Mouse (Mus musculus): ENCODE measurements around the gene Zmynd10. TPM values are rescaled to one million over a fixed set of nuclear protein-coding genes. Genes with fewer than 3 reads are reported as not detected.

The Zmynd10 gene
- polyA plus RNA-seq, 1 experiment = 0.43 TPM

DNA sequence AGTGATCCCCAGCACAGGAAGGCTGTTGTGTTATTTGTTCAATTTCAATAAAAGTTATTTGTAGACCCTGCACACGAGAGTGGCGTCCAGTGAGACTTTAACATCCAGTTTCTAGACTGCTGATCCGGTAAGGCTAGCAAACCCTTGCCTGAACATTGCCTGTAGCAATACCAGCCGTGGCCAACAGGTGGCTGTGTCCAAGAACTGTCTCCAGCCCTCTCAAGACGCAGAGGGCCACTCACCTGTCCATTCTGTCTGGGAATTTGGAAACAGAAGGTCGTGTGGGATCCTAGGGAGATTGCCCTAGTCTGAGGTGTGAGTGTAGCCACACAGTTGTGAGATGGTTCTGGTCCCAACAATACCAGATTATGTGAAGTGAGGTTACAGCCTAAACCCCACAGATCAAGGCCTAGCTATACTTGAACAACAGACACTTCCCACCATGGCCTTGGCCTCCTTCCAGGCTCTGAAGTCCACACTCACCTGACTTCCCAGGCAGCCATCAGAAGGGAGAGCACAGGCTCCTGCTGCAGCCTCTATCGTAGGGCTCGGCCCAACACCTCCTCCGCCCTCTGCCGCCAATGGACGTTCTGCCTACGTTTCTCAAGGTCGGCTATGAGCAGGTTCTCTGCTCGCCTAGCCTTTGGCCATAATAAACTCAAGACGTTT is 19.1 kb downstream of the Zmynd10 start:
- Histone ChIP-seq H3K79me2 (ENCODE audit: control insufficient read depth, insufficient read depth) (peaks cover 20% of the 10 kb centered on the region), H3K4me3 (ENCODE audit: insufficient read depth, poor library complexity, severe bottlenecking) (no peak overlapping the region), H3K79me3 (ENCODE audit: low read depth) (peaks cover 10% of the 10 kb centered on the region), H3K36me3 (ENCODE audit: control insufficient read depth, insufficient read depth) (peaks cover 19% of the 10 kb centered on the region), H3ac (ENCODE audit: control insufficient read depth, insufficient read length, low read depth) (no peak overlapping the region), H3K27me3 (ENCODE audit: control insufficient read depth, insufficient read depth, insufficient read length) (no peaks in the 10 kb centered on the region)
- TF ChIP-seq CTCF (IDR thresholded peaks at IDR 0.05; ENCODE audit: control insufficient read depth, insufficient read depth, insufficient read length) (peak; percentile 24), USF1 (IDR thresholded peaks at IDR 0.05; ENCODE audit: low read depth) (no peak)

DNA sequence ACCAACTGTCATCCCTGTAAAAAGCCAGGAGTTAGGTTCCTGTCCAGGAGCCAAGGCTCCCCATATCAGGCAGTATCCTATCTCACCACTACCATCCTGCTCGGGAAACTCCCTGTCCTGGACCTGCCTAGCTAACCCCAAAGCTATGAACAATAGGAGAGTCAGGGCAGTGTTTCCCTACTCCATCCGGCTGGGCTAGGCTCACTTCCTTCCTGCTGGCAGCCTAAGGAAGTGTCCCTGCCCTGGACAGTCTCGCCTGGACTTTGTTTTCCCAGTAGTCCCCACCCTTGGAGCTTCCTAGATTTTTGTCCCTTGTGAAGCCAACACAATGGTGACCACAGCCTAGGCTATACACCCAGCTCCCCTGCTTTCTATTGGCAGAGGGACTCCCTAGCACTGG is 19.8 kb downstream of the Zmynd10 start:
- no peaks in the 10 kb centered on the region for H3K27me3 ChIP-seq (ENCODE audit: control insufficient read depth, insufficient read depth, insufficient read length)
- peaks cover 26% of the 10 kb centered on the region for H3K79me2 ChIP-seq (ENCODE audit: control insufficient read depth, insufficient read depth)
- no peak overlapping the region for H3ac ChIP-seq (ENCODE audit: control insufficient read depth, insufficient read length, low read depth)
- H3K36me3 ChIP-seq (ENCODE audit: control insufficient read depth, insufficient read depth) = peaks cover 13% of the 10 kb centered on the region
- TF ChIP-seq FOSL1 (IDR thresholded peaks at IDR 0.05; ENCODE audit: insufficient read depth, low read length, poor library complexity, severe bottlenecking) (no peak), CEBPB (IDR thresholded peaks at IDR 0.05; ENCODE audit: low read depth) (no peak)
- H3K79me3 ChIP-seq (ENCODE audit: low read depth) = peaks cover 11% of the 10 kb centered on the region
- no peak overlapping the region for H3K4me3 ChIP-seq (ENCODE audit: insufficient read depth, poor library complexity, severe bottlenecking)

DNA sequence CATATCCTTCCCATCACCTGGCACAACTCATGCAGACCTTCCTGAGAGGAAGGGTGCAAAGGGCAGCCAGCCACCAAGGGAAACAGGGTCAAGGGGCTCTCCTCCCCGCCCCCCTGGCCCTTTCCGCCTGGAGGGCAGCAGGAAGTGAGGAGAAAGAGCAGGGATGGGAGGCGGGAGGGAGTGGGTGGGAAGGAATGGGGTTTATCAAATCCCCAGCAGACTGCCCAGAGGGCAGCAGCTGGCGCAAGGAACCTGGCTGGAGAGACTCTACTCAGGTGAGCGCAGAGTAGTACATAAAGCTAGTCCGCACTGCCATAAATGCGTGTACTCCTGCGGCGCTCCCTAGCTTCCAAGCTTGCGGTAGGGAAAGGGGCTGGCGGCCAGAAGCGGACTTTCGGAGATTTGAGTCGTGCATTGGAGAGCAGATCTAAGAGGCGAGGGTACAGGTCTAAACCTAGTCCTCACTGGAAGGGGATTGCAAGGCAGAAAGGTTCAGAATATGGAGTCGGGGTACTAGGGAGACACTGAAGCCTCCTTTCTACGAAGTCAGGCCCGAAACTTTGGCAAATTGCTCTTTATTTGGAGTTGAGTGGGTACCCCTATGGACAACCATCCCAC is 20.7 kb downstream of the Zmynd10 start, which contains the start of gene Hyal2:
TSS of gene Hyal2 (plus strand) at position 244 of the 618 bp plus-strand sequence.
- Histone ChIP-seq H3K4me3 (ENCODE audit: insufficient read depth, poor library complexity, severe bottlenecking) (peak within 1 kb of the TSS; percentile 66), H3K79me2 (ENCODE audit: control insufficient read depth, insufficient read depth) (peaks cover 26% of the 10 kb centered on the region), H3K27me3 (ENCODE audit: control insufficient read depth, insufficient read depth, insufficient read length) (no peaks in the 10 kb centered on the region), H3ac (ENCODE audit: control insufficient read depth, insufficient read length, low read depth) (peak within 1 kb of the TSS; percentile 78), H3K36me3 (ENCODE audit: control insufficient read depth, insufficient read depth) (peaks cover 13% of the 10 kb centered on the region), H3K79me3 (ENCODE audit: low read depth) (peaks cover 12% of the 10 kb centered on the region)
- TF ChIP-seq USF1 (IDR thresholded peaks at IDR 0.05; ENCODE audit: low read depth) = no peak
- no peak for TF ChIP-seq FOSL1 (IDR thresholded peaks at IDR 0.05; ENCODE audit: insufficient read depth, low read length, poor library complexity, severe bottlenecking)
- TF ChIP-seq CEBPB (IDR thresholded peaks at IDR 0.05; ENCODE audit: low read depth) = no peak
- TF ChIP-seq CTCF (IDR thresholded peaks at IDR 0.05; ENCODE audit: control insufficient read depth, insufficient read depth, insufficient read length) = no peak
- TF ChIP-seq MAX (IDR thresholded peaks at IDR 0.05) = no peak
- TF ChIP-seq MYOD1 (IDR thresholded peaks at IDR 0.05; ENCODE audit: control insufficient read depth, insufficient read length, low read depth) = no peak
- no peak for TF ChIP-seq MYOG (IDR thresholded peaks at IDR 0.05; ENCODE audit: control insufficient read depth, extremely low read depth, insufficient read length)

- Histone ChIP-seq H3K79me2 (ENCODE audit: control insufficient read depth, insufficient read depth) (peaks cover 26% of the 10 kb centered on the region), H3K36me3 (ENCODE audit: control insufficient read depth, insufficient read depth) (peaks cover 16% of the 10 kb centered on the region), H3K4me3 (ENCODE audit: insufficient read depth, poor library complexity, severe bottlenecking) (peak overlapping the region; percentile 66), H3ac (ENCODE audit: control insufficient read depth, insufficient read length, low read depth) (peak overlapping the region; percentile 78), H3K27me3 (ENCODE audit: control insufficient read depth, insufficient read depth, insufficient read length) (no peaks in the 10 kb centered on the region), H3K79me3 (ENCODE audit: low read depth) (peaks cover 12% of the 10 kb centered on the region)
- TF ChIP-seq USF1 (IDR thresholded peaks at IDR 0.05; ENCODE audit: low read depth) (no peak), FOSL1 (IDR thresholded peaks at IDR 0.05; ENCODE audit: insufficient read depth, low read length, poor library complexity, severe bottlenecking) (no peak), MYOG (IDR thresholded peaks at IDR 0.05; ENCODE audit: control insufficient read depth, extremely low read depth, insufficient read length) (no peak), CTCF (IDR thresholded peaks at IDR 0.05; ENCODE audit: control insufficient read depth, insufficient read depth, insufficient read length) (no peak), CEBPB (IDR thresholded peaks at IDR 0.05; ENCODE audit: low read depth) (no peak), MAX (IDR thresholded peaks at IDR 0.05) (no peak), MYOD1 (IDR thresholded peaks at IDR 0.05; ENCODE audit: control insufficient read depth, insufficient read length, low read depth) (no peak)
Observed at GRCm38 (mm10) chr9:107568331-107569261, 21.5 kb downstream of the Zmynd10 start.

DNA sequence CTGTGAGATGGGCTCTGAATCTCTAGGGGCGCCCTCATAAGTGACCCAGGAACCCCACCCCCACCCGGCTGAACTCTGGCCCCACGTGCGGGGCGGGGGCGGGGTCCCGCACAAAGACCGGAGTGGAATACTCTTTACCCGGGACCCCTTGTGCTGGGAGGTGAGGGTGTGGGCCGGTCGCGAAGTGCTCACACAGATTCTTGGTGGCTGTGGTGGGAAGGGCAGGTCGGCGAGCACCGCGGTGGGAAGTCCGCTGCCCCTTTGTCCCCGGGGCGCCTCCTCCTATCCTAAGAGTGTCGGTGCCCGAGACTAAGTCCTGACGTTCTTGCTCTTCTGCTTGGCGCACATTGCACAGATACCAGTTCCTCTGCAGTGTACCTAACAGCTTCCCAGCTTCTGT is 22.2 kb downstream of the Zmynd10 start:
- H3K27me3 ChIP-seq (ENCODE audit: control insufficient read depth, insufficient read depth, insufficient read length) = no peaks in the 10 kb centered on the region
- peaks cover 26% of the 10 kb centered on the region for H3K79me2 ChIP-seq (ENCODE audit: control insufficient read depth, insufficient read depth)
- peak overlapping the region; percentile 66 for H3K4me3 ChIP-seq (ENCODE audit: insufficient read depth, poor library complexity, severe bottlenecking)
- TF ChIP-seq MYOG (IDR thresholded peaks at IDR 0.05; ENCODE audit: control insufficient read depth, extremely low read depth, insufficient read length) = no peak
- TF ChIP-seq MAX (IDR thresholded peaks at IDR 0.05) = peak; percentile 3
- peaks cover 16% of the 10 kb centered on the region for H3K36me3 ChIP-seq (ENCODE audit: control insufficient read depth, insufficient read depth)
- peaks cover 12% of the 10 kb centered on the region for H3K79me3 ChIP-seq (ENCODE audit: low read depth)
- peak overlapping the region; percentile 78 for H3ac ChIP-seq (ENCODE audit: control insufficient read depth, insufficient read length, low read depth)

Measured in C2C12 (cell line).